Mouse (Mus musculus): ENCODE data around the gene Pou3f3. TPM values are rescaled to one million over a fixed set of nuclear protein-coding genes. Genes with fewer than 3 reads are reported as not detected.

Pou3f3 gene
- polyA plus RNA-seq, 1 experiment, result 0.07 TPM

GRCm38 (mm10) chr1:42686194-42687131 is 9.1 kb upstream of the Pou3f3 start:
- WGBS, result 4% methylated on average over 53 of the region's 53 CpGs

DNA sequence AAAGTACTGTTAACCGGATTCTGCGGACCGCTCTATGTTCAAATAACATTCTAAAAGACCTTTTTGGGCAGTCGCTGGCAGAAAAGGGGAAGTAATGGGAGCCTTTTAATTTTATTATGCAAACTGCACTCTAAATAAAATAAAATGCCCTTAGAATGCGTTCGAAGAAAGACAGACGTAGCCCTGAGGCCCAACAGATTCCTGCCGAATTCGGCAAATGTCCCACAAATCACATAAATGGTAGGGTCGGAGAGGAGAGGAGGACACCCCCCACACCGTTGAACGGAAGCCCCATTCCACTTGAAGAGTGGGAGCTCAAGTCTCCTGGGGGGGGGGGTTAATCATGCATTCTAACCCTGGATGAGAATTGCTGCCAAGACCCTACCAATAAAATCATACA is 8.3 kb upstream of the Pou3f3 start:
- no peak for TF ChIP-seq POLR2A (IDR thresholded peaks at IDR 0.05; ENCODE audit: borderline replicate concordance, extremely low read depth, low read depth, low read length)
- no peak for TF ChIP-seq CTCF (IDR thresholded peaks at IDR 0.05; ENCODE audit: insufficient read depth, low read length)
- DNase-seq, result no peak
- 13% methylated on average over 12 of the region's 12 CpGs for WGBS
- Histone ChIP-seq H3K4me1 (ENCODE audit: control insufficient read depth, insufficient read depth, low read length) (no peaks in the 10 kb centered on the region), H3K4me3 (replicated peaks; ENCODE audit: extremely low read depth, low read depth, low read length) (no peak overlapping the region)

More at GRCm38 (mm10) chr1:42686194-42687131, 9.1 kb upstream of the Pou3f3 start:
- DNase-seq, result no peak
- H3K4me1 ChIP-seq (ENCODE audit: control insufficient read depth, insufficient read depth, low read length), result no peaks in the 10 kb centered on the region
- TF ChIP-seq POLR2A (IDR thresholded peaks at IDR 0.05; ENCODE audit: borderline replicate concordance, extremely low read depth, low read depth, low read length) (no peak), CTCF (IDR thresholded peaks at IDR 0.05; ENCODE audit: insufficient read depth, low read length) (no peak)
- H3K4me3 ChIP-seq (replicated peaks; ENCODE audit: extremely low read depth, low read depth, low read length), result no peak overlapping the region

GRCm38 (mm10) chr1:42687756-42688540 is 7.6 kb upstream of the Pou3f3 start:
- WGBS, result 13% methylated on average over 7 of the region's 7 CpGs
- Histone ChIP-seq H3K4me1 (ENCODE audit: control insufficient read depth, insufficient read depth, low read length) (no peaks in the 10 kb centered on the region), H3K4me3 (replicated peaks; ENCODE audit: extremely low read depth, low read depth, low read length) (no peak overlapping the region)
- TF ChIP-seq POLR2A (IDR thresholded peaks at IDR 0.05; ENCODE audit: borderline replicate concordance, extremely low read depth, low read depth, low read length) (no peak), CTCF (IDR thresholded peaks at IDR 0.05; ENCODE audit: insufficient read depth, low read length) (no peak)
- no peak for DNase-seq

DNA sequence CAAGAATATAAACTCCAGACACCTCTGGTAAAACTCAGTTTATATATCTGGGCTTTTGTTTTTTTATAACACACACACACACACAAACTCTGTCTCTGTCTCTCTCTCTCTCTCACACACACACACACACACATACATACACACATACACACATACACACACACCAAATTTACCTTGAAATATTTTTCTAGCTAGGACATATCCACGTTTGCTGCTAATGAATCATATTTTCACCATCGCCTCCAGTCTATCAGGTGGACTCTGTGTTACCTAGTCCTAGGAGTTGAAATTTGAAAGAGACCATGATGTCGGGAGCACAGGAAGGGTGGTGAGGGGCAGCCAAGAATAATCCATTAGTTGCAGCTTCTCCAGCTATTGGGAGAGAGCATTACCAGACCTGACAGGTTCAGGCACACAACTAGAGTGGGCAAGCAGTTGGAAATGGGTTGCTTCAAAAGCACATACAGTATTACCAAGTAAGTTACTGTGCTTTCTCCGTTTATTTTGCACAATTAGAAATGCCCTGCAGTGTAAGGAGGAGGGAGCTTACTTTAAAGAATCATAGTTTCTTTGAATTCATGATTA is 6.9 kb upstream of the Pou3f3 start:
- no peak overlapping the region for H3K4me3 ChIP-seq (replicated peaks; ENCODE audit: extremely low read depth, low read depth, low read length)
- no peaks in the 10 kb centered on the region for H3K4me1 ChIP-seq (ENCODE audit: control insufficient read depth, insufficient read depth, low read length)
- WGBS, result 10% methylated on average over 4 of the region's 4 CpGs
- no peak for DNase-seq
- TF ChIP-seq POLR2A (IDR thresholded peaks at IDR 0.05; ENCODE audit: borderline replicate concordance, extremely low read depth, low read depth, low read length) (no peak), CTCF (IDR thresholded peaks at IDR 0.05; ENCODE audit: insufficient read depth, low read length) (no peak)

GRCm38 (mm10) chr1:42690024-42690575 is 5.5 kb upstream of the Pou3f3 start:
- WGBS, result 10% methylated on average over 4 of the region's 4 CpGs
- Histone ChIP-seq H3K4me1 (ENCODE audit: control insufficient read depth, insufficient read depth, low read length) (peaks cover 10% of the 10 kb centered on the region; the same call in 1 of the 2 replicates), H3K4me3 (replicated peaks; ENCODE audit: extremely low read depth, low read depth, low read length) (no peak overlapping the region)
- DNase-seq, result no peak
- no peak for TF ChIP-seq POLR2A (IDR thresholded peaks at IDR 0.05; ENCODE audit: borderline replicate concordance, extremely low read depth, low read depth, low read length)

DNA sequence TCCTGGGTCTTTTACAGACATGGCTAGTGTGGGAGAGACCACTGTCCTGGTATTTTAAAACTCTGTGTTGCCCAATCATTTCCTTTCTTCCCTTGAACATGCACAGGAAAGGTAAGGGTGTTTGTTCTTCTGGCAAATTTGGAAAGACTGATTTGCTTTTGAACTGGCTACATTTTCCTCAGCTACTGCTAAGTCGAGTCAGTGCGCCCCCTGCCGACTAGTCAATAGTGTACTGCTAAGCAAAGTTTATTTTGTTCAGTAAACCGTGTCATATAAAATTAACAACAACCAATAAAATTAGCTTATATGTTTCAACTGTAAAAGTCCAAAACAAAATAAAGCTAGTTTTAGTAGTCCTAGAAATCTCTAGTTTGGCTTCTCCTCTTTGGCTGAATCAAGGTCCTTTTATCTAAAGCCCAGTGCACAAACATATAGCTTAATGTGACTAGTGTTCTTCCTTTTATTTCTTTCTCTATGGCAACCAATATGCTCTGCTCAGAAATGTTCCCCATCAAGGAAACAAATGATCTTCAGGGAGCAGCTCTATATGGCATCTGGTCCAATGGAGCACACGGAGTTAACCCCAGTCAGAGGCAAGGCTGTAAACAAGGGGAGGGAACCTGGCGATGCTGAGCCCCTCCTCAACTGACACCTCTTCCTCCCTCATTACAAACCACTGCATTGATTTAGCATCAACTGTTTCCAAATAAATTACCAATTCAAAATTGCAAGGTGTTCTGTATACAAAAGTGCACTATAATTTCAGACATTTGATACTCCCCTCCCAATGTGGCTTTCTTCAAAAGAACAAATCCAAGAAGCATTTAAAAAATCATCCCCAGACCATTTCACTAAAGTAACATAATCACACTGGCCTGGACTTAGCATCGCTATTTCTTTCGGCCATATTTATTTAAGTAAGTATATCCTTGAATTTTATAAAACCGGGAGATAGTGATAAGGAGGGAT is 4.1 kb upstream of the Pou3f3 start:
- 3% methylated on average over 9 of the region's 9 CpGs for WGBS
- peaks cover 10% of the 10 kb centered on the region; the same call in 1 of the 2 replicates for H3K4me1 ChIP-seq (ENCODE audit: control insufficient read depth, insufficient read depth, low read length)
- DNase-seq, result peak; percentile 33
- TF ChIP-seq CTCF (IDR thresholded peaks at IDR 0.05; ENCODE audit: insufficient read depth, low read length) (peak; percentile 34; the same call in 1 of the 2 replicates), POLR2A (IDR thresholded peaks at IDR 0.05; ENCODE audit: borderline replicate concordance, extremely low read depth, low read depth, low read length) (no peak)
- H3K4me3 ChIP-seq (replicated peaks; ENCODE audit: extremely low read depth, low read depth, low read length), result no peak overlapping the region

DNA sequence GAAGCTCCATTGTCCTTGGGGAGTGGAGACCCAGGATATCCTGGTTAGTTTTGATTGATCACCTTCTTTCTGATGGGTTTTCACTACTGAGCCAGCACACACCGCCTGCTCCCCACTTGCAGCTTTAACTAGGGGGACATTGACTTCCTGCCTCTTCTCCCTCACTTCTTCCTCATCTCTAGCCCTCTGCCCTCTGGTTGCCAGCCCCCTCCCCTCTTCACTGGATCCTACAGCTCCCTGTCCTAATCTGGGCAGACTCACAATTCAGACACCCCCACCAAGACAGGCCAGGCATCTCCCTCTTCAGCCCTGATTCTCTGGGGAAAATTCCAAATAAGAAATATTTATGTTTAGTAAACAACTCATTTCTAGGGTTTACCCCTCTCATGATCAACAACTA is 3.3 kb upstream of the Pou3f3 start:
- Histone ChIP-seq H3K4me3 (replicated peaks; ENCODE audit: extremely low read depth, low read depth, low read length) (no peak overlapping the region), H3K4me1 (ENCODE audit: control insufficient read depth, insufficient read depth, low read length) (peaks cover 10% of the 10 kb centered on the region; the same call in 1 of the 2 replicates)
- TF ChIP-seq CTCF (IDR thresholded peaks at IDR 0.05; ENCODE audit: insufficient read depth, low read length) (no peak), POLR2A (IDR thresholded peaks at IDR 0.05; ENCODE audit: borderline replicate concordance, extremely low read depth, low read depth, low read length) (no peak)
- no peak for DNase-seq
- 6% methylated on average over 1 of the region's 1 CpGs for WGBS

GRCm38 (mm10) chr1:42693101-42693715 is 2.4 kb upstream of the Pou3f3 start:
- peaks cover 13% of the 10 kb centered on the region for H3K4me1 ChIP-seq (ENCODE audit: control insufficient read depth, insufficient read depth, low read length)
- 4% methylated on average over 21 of the region's 21 CpGs for WGBS
- no peak for DNase-seq
- H3K4me3 ChIP-seq (replicated peaks; ENCODE audit: extremely low read depth, low read depth, low read length), result no peak overlapping the region
- TF ChIP-seq POLR2A (IDR thresholded peaks at IDR 0.05; ENCODE audit: borderline replicate concordance, extremely low read depth, low read depth, low read length) (no peak), CTCF (IDR thresholded peaks at IDR 0.05; ENCODE audit: insufficient read depth, low read length) (no peak)

All from lung, adult 2 months (tissue).